Mouse (Mus musculus): ENCODE data around the gene Hmgn1. TPM values are rescaled to one million over a fixed set of nuclear protein-coding genes. Genes with fewer than 3 reads are reported as not detected.
"Not testable (repeated sequence)": the region's sequence is repeated elsewhere in the genome, so short reads cannot be mapped to it uniquely, and the experiment has no call there.

Hmgn1 gene
- polyA plus RNA-seq, 1 experiment from 2014 or later, result 581 TPM

- no peak overlapping the region for H3K4me3 ChIP-seq (replicated peaks)
- 61% methylated on average over 8 of the region's 8 CpGs for WGBS
Observed at GRCm38 (mm10) chr16:96156019-96156418, 28.5 kb upstream of the Hmgn1 start.

DNA sequence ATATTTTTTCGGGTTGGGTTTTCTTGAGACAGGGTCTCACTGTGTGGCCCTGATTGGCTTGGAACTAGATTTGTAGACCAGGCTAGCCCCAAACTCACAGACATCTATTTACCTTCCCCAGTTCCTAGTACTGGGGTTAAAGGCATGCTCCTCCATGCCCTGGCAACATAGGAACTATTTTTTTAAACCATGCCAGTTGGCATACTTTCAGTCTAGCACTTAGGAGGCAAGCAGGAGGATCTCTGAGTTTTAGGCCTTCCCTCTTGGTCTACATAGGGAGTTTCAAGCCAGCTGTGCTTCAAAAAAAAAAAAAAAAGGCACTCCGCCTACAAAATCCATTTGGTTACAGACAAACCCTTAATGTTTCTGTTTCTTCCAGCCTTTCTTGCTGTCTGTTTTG, 26.9 kb upstream of the Hmgn1 start:
- H3K27ac ChIP-seq (replicated peaks), result no peak overlapping the region
- WGBS, result 81% methylated on average over 2 of the region's 2 CpGs

More at GRCm38 (mm10) chr16:96156019-96156418, 28.5 kb upstream of the Hmgn1 start:
- Histone ChIP-seq H3K9ac (no peak overlapping the region), H3K4me1 (peaks cover 36% of the 10 kb centered on the region), H3K27me3 (no peaks in the 10 kb centered on the region), H3K9me3 (replicated peaks) (no peaks in the 10 kb centered on the region), H3K4me2 (replicated peaks) (no peak overlapping the region), H3K36me3 (peaks cover 9% of the 10 kb centered on the region; the same call in 1 of the 2 replicates), H3K27ac (replicated peaks) (peak overlapping the region; percentile 82)
- ATAC-seq (ENCODE audit: insufficient number of reproducible peaks, low FRiP score, low TSS enrichment, low read depth), result no peak

GRCm38 (mm10) chr16:96151551-96151950, 24.0 kb upstream of the Hmgn1 start:
- peaks cover 9% of the 10 kb centered on the region; the same call in 1 of the 2 replicates for H3K36me3 ChIP-seq
- H3K27me3 ChIP-seq, result no peaks in the 10 kb centered on the region
- H3K4me2 ChIP-seq (replicated peaks), result no peak overlapping the region
- ATAC-seq (ENCODE audit: insufficient number of reproducible peaks, low FRiP score, low TSS enrichment, low read depth), result 0 out of 2 replicates have a peak, but pooled peaks have one; percentile 8
- H3K9ac ChIP-seq, result no peak overlapping the region
- H3K9me3 ChIP-seq (replicated peaks), result no peaks in the 10 kb centered on the region
- no peak overlapping the region for H3K4me3 ChIP-seq (replicated peaks)
- 23% methylated on average over 9 of the region's 9 CpGs for WGBS
- peaks cover 27% of the 10 kb centered on the region for H3K4me1 ChIP-seq
- H3K27ac ChIP-seq (replicated peaks), result no peak overlapping the region

More for the DNA sequence above, 26.9 kb upstream of the Hmgn1 start:
- ATAC-seq (ENCODE audit: insufficient number of reproducible peaks, low FRiP score, low TSS enrichment, low read depth), result no peak
- no peak overlapping the region for H3K4me3 ChIP-seq (replicated peaks)
- H3K9me3 ChIP-seq (replicated peaks), result no peaks in the 10 kb centered on the region
- H3K4me2 ChIP-seq (replicated peaks), result no peak overlapping the region
- no peak overlapping the region for H3K9ac ChIP-seq
- peaks cover 9% of the 10 kb centered on the region; the same call in 1 of the 2 replicates for H3K36me3 ChIP-seq
- H3K4me1 ChIP-seq, result peaks cover 28% of the 10 kb centered on the region
- no peaks in the 10 kb centered on the region for H3K27me3 ChIP-seq

- Histone ChIP-seq H3K27me3 (no peaks in the 10 kb centered on the region), H3K9ac (no peak overlapping the region), H3K4me3 (replicated peaks) (no peak overlapping the region), H3K9me3 (replicated peaks) (no peaks in the 10 kb centered on the region), H3K27ac (replicated peaks) (no peak overlapping the region), H3K4me1 (peaks cover 32% of the 10 kb centered on the region), H3K36me3 (peaks cover 9% of the 10 kb centered on the region; the same call in 1 of the 2 replicates), H3K4me2 (replicated peaks) (no peak overlapping the region)
- 64% methylated on average over 4 of the region's 4 CpGs for WGBS
- ATAC-seq (ENCODE audit: insufficient number of reproducible peaks, low FRiP score, low TSS enrichment, low read depth), result no peak
Observed at GRCm38 (mm10) chr16:96150995-96151394, 23.5 kb upstream of the Hmgn1 start.

DNA sequence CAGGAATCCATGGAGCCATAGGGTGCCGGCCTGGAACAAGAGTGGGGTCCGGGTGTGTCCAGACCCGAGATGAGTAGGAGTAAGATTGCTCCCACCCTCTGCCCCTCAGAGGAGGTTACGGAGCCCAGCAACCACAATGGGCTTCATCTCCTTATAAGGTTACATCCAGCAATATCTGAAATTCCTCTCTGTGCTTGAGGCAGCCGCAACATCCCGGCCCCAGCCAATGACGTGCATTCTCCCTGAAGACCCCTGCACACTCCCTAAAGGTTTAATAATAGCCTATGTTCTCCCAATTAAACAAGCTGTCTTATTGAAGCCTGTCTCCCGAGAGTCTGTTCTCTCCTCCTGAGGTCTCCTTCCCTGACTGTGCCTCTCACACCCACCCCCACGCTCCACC, 21.8 kb upstream of the Hmgn1 start:
- Histone ChIP-seq H3K9me3 (replicated peaks) (no peaks in the 10 kb centered on the region), H3K4me1 (peaks cover 28% of the 10 kb centered on the region), H3K9ac (no peak overlapping the region), H3K27me3 (no peaks in the 10 kb centered on the region), H3K36me3 (peaks cover 7% of the 10 kb centered on the region; the same call in 1 of the 2 replicates), H3K27ac (replicated peaks) (peak overlapping the region; percentile 39; the same call in 1 of the 2 replicates), H3K4me3 (replicated peaks) (no peak overlapping the region), H3K4me2 (replicated peaks) (no peak overlapping the region)
- no peak for ATAC-seq (ENCODE audit: insufficient number of reproducible peaks, low FRiP score, low TSS enrichment, low read depth)
- 58% methylated on average over 9 of the region's 9 CpGs for WGBS

GRCm38 (mm10) chr16:96148834-96149233, 21.3 kb upstream of the Hmgn1 start:
- no peaks in the 10 kb centered on the region for H3K27me3 ChIP-seq
- H3K9me3 ChIP-seq (replicated peaks), result no peaks in the 10 kb centered on the region
- 65% methylated on average over 6 of the region's 6 CpGs for WGBS
- H3K27ac ChIP-seq (replicated peaks), result peak overlapping the region; percentile 39
- H3K4me3 ChIP-seq (replicated peaks), result no peak overlapping the region
- ATAC-seq (ENCODE audit: insufficient number of reproducible peaks, low FRiP score, low TSS enrichment, low read depth), result no peak
- H3K36me3 ChIP-seq, result 0 out of 2 replicates have a peak, but pooled peaks cover 3% of the 10 kb centered on the region
- peaks cover 28% of the 10 kb centered on the region for H3K4me1 ChIP-seq
- no peak overlapping the region for H3K9ac ChIP-seq
- H3K4me2 ChIP-seq (replicated peaks), result no peak overlapping the region

DNA sequence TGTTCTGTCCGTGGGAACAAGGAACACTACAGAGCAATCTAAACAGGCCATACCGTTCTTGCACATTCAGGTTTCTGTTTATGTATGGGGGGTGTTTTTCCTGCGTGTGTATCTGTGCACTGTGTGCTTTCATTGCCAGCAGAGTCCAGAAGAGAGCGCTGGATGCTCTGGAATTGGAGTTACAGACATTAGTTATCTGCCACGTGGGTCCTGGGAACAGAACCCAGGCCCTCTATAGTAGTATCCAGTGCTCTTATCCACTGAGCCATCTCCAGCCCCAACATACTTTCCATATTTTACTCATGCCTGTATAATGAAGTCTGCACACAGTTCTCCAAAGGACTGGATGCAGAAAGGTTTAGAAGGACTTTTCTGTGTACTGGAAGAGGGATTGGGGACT, 18.3 kb upstream of the Hmgn1 start:
- Histone ChIP-seq H3K27me3 (no peaks in the 10 kb centered on the region), H3K4me3 (replicated peaks) (peak overlapping the region; percentile 82), H3K36me3 (no peaks in the 10 kb centered on the region), H3K4me1 (peaks cover 20% of the 10 kb centered on the region), H3K27ac (replicated peaks) (peak overlapping the region; percentile 31; the same call in 1 of the 2 replicates), H3K9me3 (replicated peaks) (no peaks in the 10 kb centered on the region), H3K4me2 (replicated peaks) (peak overlapping the region; percentile 76), H3K9ac (peak overlapping the region; percentile 50)
- no peak for ATAC-seq (ENCODE audit: insufficient number of reproducible peaks, low FRiP score, low TSS enrichment, low read depth)
- 0% methylated on average over 5 of the region's 5 CpGs for WGBS

DNA sequence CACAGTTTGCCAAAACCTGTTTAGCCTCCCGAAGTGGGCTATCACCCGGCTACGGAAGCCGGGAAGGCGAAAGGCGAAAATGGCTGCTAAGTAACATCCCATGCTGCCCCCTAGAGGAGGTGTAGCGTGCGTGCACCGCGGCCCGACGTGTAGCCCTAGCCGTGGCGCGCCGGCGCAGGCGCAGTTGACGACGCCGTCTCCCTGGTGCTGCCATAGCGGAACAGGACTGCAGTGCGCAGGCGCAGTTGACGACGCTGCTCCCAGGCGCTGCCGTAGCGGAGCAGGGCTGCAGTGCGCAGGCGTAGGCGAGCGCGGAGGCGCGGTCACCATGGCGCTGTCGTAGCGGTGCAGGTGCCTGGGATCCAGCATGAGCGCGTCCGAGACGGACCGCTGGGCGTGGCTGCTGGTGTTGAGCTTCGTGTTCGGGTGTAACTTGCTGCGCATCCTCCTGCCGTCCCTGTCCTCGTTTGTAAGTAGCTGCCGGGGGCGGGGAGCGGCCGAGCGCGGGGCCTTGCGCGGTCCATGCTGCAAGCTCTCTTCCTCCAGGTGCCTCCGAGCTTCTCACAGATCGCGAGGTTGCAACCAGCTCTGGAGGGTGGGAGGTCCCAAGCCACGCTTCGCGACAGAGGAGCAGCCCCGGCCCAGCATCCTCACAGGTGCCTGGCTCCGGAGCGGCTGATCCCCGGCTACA, 17.7 kb upstream of the Hmgn1 start, which contains the start of gene Wrb:
TSS of gene Wrb (plus strand) at position 298 of the 691 bp plus-strand sequence.
- Histone ChIP-seq H3K9ac (peak within 1 kb of the TSS; percentile 50), H3K4me3 (replicated peaks) (peak within 1 kb of the TSS; percentile 82), H3K4me1 (peaks cover 20% of the 10 kb centered on the region), H3K36me3 (no peaks in the 10 kb centered on the region), H3K27ac (replicated peaks) (peak within 1 kb of the TSS; percentile 31), H3K4me2 (replicated peaks) (peak within 1 kb of the TSS; percentile 76), H3K9me3 (replicated peaks) (no peaks in the 10 kb centered on the region), H3K27me3 (no peaks in the 10 kb centered on the region)
- ATAC-seq (ENCODE audit: insufficient number of reproducible peaks, low FRiP score, low TSS enrichment, low read depth), result peak; percentile 95
- under 1% methylated on average over 68 of the region's 68 CpGs for WGBS

DNA sequence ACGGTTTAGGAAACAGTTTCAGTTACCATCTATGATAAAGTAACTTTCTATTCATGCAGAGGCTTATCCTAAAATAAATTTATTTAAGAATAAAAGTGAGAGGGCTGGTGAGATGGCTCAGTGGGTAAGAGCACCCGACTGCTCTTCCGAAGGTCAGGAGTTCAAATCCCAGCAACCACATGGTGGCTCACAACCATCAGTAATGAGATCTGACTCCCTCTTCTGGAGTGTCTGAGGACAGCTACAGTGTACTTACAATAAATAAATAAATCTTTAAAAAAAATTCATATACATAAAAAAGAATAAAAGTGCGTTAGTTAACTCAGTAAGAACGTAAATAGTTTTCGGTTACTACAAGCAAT, 17.2 kb upstream of the Hmgn1 start:
- not testable (repeated sequence) for H3K27me3 ChIP-seq; H3K9me3 ChIP-seq (replicated peaks); H3K9ac ChIP-seq; H3K36me3 ChIP-seq; H3K27ac ChIP-seq (replicated peaks)
- Histone ChIP-seq H3K4me1 (peaks cover 20% of the 10 kb centered on the region), H3K4me2 (replicated peaks) (peak overlapping the region; percentile 76), H3K4me3 (replicated peaks) (peak overlapping the region; percentile 82)
- ATAC-seq (ENCODE audit: insufficient number of reproducible peaks, low FRiP score, low TSS enrichment, low read depth), result 0 out of 2 replicates have a peak, but pooled peaks have one; percentile 1
- 25% methylated on average over 6 of the region's 6 CpGs for WGBS

DNA sequence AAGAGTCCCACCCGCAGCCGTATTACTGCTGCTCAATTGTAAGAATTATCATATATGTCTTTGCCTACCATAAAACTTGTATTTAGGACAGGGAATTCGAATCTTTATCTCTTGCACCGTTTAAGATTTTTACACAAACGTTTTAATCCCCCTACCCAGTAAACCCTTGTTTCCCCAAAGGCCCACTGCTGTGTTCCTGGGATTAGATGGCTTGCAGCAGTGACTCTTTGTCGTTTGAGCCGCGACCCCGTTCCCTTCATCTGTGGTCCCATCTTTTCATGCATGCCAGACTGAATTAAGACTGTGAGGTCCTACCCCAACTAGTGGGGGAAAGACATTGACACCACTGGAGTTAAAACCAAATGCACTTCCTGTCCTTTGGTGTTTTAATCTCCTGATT, 937 bp upstream of the Hmgn1 start:
- H3K9ac ChIP-seq, result peak overlapping the region; percentile 97
- peaks cover 27% of the 10 kb centered on the region for H3K4me1 ChIP-seq
- peak overlapping the region; percentile 98 for H3K27ac ChIP-seq (replicated peaks)
- WGBS, result 3% methylated on average over 9 of the region's 9 CpGs
- H3K9me3 ChIP-seq (replicated peaks), result no peaks in the 10 kb centered on the region
- H3K36me3 ChIP-seq, result peaks cover 26% of the 10 kb centered on the region
- peak overlapping the region; percentile 93 for H3K4me3 ChIP-seq (replicated peaks)
- H3K4me2 ChIP-seq (replicated peaks), result peak overlapping the region; percentile 76
- no peak for ATAC-seq (ENCODE audit: insufficient number of reproducible peaks, low FRiP score, low TSS enrichment, low read depth)
- H3K27me3 ChIP-seq, result no peaks in the 10 kb centered on the region

DNA sequence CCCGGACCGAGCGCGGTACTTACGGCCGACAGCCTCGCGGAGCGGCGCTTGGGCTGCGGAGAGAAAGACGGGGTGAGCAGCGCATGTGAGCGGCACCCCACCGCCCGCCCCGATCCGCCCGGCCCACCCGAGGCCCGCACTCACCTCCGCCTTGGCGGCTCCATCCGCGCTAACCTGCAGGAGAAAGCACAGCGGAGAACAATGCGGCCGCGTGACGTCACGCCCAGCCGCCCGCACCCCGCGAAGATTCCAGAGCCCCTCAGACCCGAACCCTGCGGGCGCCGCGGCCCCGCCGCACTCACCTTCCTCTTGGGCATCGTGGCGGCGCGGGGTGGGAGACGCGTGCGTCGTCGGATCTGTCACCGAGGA, 257 bp downstream of the Hmgn1 start:
- Histone ChIP-seq H3K4me1 (peaks cover 27% of the 10 kb centered on the region), H3K4me2 (replicated peaks) (peak overlapping the region; percentile 76), H3K36me3 (peaks cover 37% of the 10 kb centered on the region), H3K4me3 (replicated peaks) (peak overlapping the region; percentile 93), H3K9ac (peak overlapping the region; percentile 97), H3K9me3 (replicated peaks) (no peaks in the 10 kb centered on the region), H3K27me3 (no peaks in the 10 kb centered on the region), H3K27ac (replicated peaks) (peak overlapping the region; percentile 98)
- under 1% methylated on average over 52 of the region's 52 CpGs for WGBS
- peak; percentile 44 for ATAC-seq (ENCODE audit: insufficient number of reproducible peaks, low FRiP score, low TSS enrichment, low read depth)

Data from embryonic facial prominence, embryonic 15.5 days (tissue).